Mouse (Mus musculus) erythroblast, embryonic 14.5 days (primary cell): Measurements from ENCODE around the gene Rhbdl1.

ENCODE experiments used
- GATA1 ChIP-seq: IDR thresholded peaks from 2 replicates; pipeline ENCODE4 v1.6.1; 2012; ENCODE audit warnings: low read length, inconsistent platforms, mixed read lengths
- TAL1 ChIP-seq: IDR thresholded peaks from 3 replicates; pipeline ENCODE4 v1.6.1; 2012; ENCODE audit warnings: low read length, inconsistent platforms, mixed read lengths

DNA sequence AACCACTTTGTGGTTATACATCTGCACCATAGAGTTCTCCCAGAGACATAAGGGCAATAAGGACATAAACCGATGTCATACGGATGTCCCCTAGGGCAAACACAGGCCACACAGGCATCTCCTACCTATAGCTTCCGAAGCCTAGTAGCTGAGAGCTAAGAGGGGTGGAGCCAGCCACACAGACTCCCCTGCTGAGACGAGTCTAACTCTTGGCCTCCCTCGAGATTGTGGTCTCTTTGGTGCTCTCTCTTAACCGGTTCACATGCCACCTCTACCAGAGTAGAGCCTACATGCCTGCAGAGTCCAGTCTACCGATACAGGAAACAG is 30.4 kb upstream of the Rhbdl1 start:
- TF ChIP-seq GATA1 (no peak), TAL1 (no peak)
